Mouse (Mus musculus) testis, adult 2 months (tissue): ENCODE measurements around the gene Atp2c2.

Source experiments
- CTCF ChIP-seq: fragments of 200-500 bp; IDR thresholded peaks from 2 replicates; pipeline ENCODE4 v1.5.1; 2012; ENCODE audit warnings: low read depth, mild to moderate bottlenecking, inconsistent platforms, low read length, moderate library complexity; ENCODE audit not compliant: control insufficient read depth, insufficient read depth, insufficient replicate concordance
- POLR2A ChIP-seq: fragments of 200-500 bp; IDR thresholded peaks from 2 replicates; pipeline ENCODE4 v1.6.1; 2012; ENCODE audit warnings: low read depth, mild to moderate bottlenecking, inconsistent platforms, low read length, moderate library complexity; ENCODE audit not compliant: control insufficient read depth

DNA sequence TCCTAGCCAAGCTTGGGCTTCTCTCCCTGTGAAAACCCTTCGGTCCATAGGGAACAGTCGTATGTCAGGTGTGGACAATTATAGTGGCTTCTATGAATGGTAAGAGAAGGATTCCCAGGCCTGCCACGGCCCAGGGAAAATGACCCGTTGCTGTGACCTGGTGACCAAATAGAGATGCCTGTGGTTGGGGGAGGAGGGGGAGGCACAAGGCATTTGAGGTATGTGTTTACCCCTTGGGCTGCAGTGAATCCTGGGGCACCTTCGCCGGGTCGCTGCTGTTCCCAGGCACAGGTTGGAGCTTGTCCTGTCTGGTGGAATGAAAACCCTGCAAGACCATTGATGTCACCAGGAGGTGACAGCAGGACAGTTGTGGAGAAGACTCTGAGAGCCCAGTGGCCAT, 5.1 kb upstream of the Atp2c2 start:
- no peak for TF ChIP-seq POLR2A
- TF ChIP-seq CTCF, result no peak
